Mouse (Mus musculus) kidney, embryonic 15.5 days (tissue): ENCODE measurements around the gene Olig1. TPM values are rescaled to one million over a fixed set of nuclear protein-coding genes. Genes with fewer than 3 reads are reported as not detected.
"Not testable (repeated sequence)": the region's sequence is repeated elsewhere in the genome, so short reads cannot be mapped to it uniquely, and the experiment has no call there.

Experiments
- ATAC-seq: fragments of 200-750 bp; cut with Nextera tagmentation; replicated peaks from 2 replicates; pipeline ENCODE4 v1.8.0; 2017; ENCODE audit warnings: moderate TSS enrichment; ENCODE audit not compliant: low FRiP score
- H3K27ac ChIP-seq: fragments of 300-500 bp; sonication (generic); 2 replicates; pipeline ENCODE4 v1.5.1; 2015; ENCODE audit warnings: mild to moderate bottlenecking, inconsistent platforms
- H3K27me3 ChIP-seq: fragments of 300-500 bp; sonication (generic); 2 replicates; pipeline ENCODE4 v1.6.1; 2015; ENCODE audit warnings: inconsistent platforms
- H3K36me3 ChIP-seq: fragments of 300-500 bp; sonication (generic); 2 replicates; pipeline ENCODE4 v1.6.1; 2015; ENCODE audit warnings: inconsistent platforms
- H3K4me1 ChIP-seq: fragments of 300-500 bp; sonication (generic); 2 replicates; pipeline ENCODE4 v1.6.1; 2015; ENCODE audit warnings: inconsistent platforms
- H3K4me2 ChIP-seq: fragments of 300-500 bp; sonication (generic); 2 replicates; pipeline ENCODE4 v1.6.1; 2015; ENCODE audit warnings: moderate library complexity, mild to moderate bottlenecking, inconsistent platforms
- H3K4me3 ChIP-seq: fragments of 300-500 bp; sonication (generic); replicated peaks from 2 replicates; pipeline ENCODE4 v1.5.1; 2015; ENCODE audit warnings: mild to moderate bottlenecking, inconsistent platforms
- H3K9ac ChIP-seq: fragments of 300-500 bp; sonication (generic); 2 replicates; pipeline ENCODE4 v1.6.1; 2015; ENCODE audit warnings: mild to moderate bottlenecking, inconsistent platforms
- H3K9me3 ChIP-seq: fragments of 300-500 bp; sonication (generic); replicated peaks from 2 replicates; pipeline ENCODE4 v1.6.1; 2016; ENCODE audit warnings: inconsistent platforms
- WGBS: fragments of 180-500 bp; shearing (Covaris S2); methylation state at CpG from one replicate; pipeline ENCODE4 v1.1.7; 2015; ENCODE audit warnings: mixed read lengths; 5-methylcytosine and 5-hydroxymethylcytosine counted together
- polyA plus RNA-seq: library from polyadenylated mRNA; unstranded; fragments of >200 nt; fragmentation: Nextera tagmentation; extraction: Ambion mirVana; gene quantifications from 2 replicates; pipeline ENCODE4 v1.2.1, GENCODE M21; 2015

The Olig1 gene
- polyA plus RNA-seq, 1 experiment from 2014 or later: 0.09 TPM

DNA sequence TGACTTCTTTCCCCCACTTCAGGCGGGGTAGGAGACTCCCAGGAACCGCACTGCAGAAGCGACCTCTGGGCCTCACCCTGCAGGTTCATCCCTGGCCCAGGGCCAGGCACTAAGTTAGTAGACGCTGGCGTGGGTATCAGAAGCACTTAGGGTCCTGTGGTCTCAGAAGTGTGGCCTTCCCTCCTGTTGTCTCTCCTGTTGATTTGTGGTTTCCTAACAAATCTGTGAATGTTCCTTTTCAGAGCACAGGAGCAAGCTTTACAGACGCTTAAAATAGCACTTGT, 41.9 kb upstream of the Olig1 start:
- no peak for ATAC-seq
- Histone ChIP-seq H3K9ac (no peak overlapping the region), H3K27me3 (peaks cover 100% of the 10 kb centered on the region), H3K4me2 (no peak overlapping the region), H3K36me3 (no peaks in the 10 kb centered on the region), H3K4me3 (no peak overlapping the region), H3K27ac (no peak overlapping the region), H3K9me3 (no peaks in the 10 kb centered on the region), H3K4me1 (peaks cover 31% of the 10 kb centered on the region)
- WGBS: under 1% methylated on average over 6 of the region's 6 CpGs

DNA sequence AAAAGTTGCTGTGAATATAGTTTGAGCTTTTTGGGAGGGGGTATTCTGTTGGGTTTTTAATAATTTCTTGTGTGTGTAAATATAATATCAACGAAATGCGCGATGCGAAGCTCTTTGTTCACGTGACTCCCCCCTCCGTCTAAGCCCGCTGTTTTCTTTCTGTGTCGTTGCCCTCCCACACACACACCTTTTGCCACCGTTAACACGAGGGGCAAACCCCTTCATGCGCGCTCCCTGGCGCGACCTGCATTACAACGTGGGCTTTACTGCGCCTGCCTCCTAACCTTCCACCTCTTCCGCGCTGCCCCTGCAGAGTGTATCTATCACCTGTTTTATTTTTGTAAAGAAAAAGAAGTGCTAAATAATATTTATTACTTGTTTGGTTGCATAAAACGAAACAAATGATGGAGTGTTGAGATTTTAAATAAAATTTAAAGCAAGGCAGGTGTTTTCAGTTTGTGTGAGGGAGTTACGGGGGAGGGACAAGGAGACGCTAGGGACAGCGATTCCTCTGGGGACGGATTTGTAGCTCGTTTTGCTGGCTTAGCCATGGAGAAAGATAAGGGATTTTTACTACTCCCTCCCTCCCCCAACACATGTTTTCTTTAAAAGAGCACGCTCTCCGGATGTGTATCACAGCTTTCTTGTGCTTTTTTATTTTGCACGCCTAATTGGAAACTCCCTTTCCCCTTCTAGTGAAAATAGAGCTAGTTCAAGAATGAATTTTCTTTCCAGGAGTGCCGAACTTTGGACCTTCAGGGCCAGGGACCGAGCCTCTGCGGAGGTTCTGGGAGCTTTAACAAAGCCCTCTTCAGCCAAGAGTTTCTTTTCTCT, 41.1 kb upstream of the Olig1 start:
- 1% methylated on average over 30 of the region's 30 CpGs for WGBS

DNA sequence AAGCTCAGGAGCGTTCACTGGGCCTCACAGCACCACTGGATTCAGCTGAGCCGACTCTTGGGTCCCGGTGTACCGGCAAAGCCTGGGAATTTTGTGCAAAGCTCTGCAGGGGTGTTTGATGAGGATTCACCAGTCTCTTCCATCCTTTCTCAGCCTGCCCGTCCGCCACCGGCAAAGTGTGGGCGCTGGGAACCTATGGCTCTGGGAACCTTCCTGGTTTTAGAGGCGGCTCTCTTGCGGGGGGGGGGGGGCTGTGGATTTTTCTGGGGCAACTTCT, 40.6 kb upstream of the Olig1 start:
- Histone ChIP-seq H3K4me3 (no peak overlapping the region), H3K4me1 (peaks cover 24% of the 10 kb centered on the region), H3K27me3 (peaks cover 100% of the 10 kb centered on the region), H3K4me2 (no peak overlapping the region), H3K9me3 (no peaks in the 10 kb centered on the region), H3K27ac (no peak overlapping the region), H3K36me3 (no peaks in the 10 kb centered on the region), H3K9ac (no peak overlapping the region)
- WGBS: 2% methylated on average over 10 of the region's 10 CpGs
- no peak for ATAC-seq

More for the DNA sequence above, 41.1 kb upstream of the Olig1 start:
- no peaks in the 10 kb centered on the region for H3K9me3 ChIP-seq
- H3K36me3 ChIP-seq: no peaks in the 10 kb centered on the region
- no peak overlapping the region for H3K4me2 ChIP-seq
- H3K4me1 ChIP-seq: peaks cover 24% of the 10 kb centered on the region
- H3K4me3 ChIP-seq: no peak overlapping the region
- H3K27ac ChIP-seq: no peak overlapping the region
- H3K9ac ChIP-seq: no peak overlapping the region
- peaks cover 100% of the 10 kb centered on the region for H3K27me3 ChIP-seq
- no peak for ATAC-seq

DNA sequence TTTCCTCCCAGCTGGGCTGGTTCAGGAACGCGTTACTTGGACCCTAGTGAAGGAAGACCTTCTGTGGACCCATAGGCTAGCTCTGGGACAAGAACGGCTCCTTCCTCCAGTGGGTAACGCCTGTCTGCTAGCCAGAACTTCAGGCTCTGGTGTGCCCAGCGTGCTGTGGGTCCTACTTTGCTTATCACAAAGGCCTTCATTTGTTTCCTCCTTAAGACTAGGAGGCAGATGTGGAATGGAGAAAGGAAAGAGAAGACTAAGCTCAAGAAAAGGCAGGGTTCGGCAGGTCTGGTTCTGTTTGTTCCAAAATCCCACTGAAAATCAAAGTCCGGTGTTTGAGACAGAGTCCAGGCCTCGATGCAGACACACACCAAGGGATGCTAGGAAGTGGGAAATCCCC, 39.9 kb upstream of the Olig1 start:
- peaks cover 100% of the 10 kb centered on the region for H3K27me3 ChIP-seq
- H3K9me3 ChIP-seq: no peaks in the 10 kb centered on the region
- H3K27ac ChIP-seq: no peak overlapping the region
- no peaks in the 10 kb centered on the region for H3K36me3 ChIP-seq
- no peak for ATAC-seq
- no peak overlapping the region for H3K4me2 ChIP-seq
- 3% methylated on average over 8 of the region's 8 CpGs for WGBS
- H3K4me1 ChIP-seq: peaks cover 23% of the 10 kb centered on the region
- H3K9ac ChIP-seq: no peak overlapping the region
- no peak overlapping the region for H3K4me3 ChIP-seq

DNA sequence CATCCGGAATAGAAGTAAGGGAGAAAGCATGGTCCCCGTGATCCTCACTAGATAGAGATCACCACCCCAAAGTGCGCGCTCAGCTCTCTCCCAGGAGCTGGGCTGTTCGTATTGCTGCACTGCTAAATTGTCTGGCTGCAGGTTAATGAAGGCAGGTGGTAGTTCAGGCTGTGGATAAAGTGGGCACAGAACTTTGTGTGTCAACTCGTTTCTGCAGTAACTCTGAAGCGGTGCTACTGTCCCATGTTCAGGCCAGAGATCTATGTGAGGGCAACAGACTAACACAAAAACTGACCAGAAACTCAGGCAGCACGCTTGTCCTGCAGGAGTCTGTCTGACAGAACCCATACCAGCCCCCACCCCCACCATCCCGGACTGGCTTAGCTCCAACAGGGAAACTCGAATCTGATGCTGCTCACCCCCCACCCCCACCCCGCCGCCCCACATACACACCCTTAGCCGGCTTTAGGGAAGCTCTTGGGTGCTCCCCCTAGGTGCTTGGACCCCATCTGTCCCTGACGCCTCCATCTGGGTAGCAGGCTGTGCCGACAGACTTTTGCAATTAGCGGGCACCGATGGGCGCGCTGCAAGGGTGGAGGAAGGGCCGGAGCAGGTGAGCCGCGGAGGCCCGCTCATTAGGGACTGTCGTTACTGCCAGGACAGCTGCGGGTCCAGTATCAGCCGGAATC, 37.6 kb upstream of the Olig1 start:
- 1% methylated on average over 26 of the region's 26 CpGs for WGBS
- ATAC-seq: no peak
- H3K4me3 ChIP-seq: no peak overlapping the region
- H3K4me2 ChIP-seq: no peak overlapping the region
- peaks cover 100% of the 10 kb centered on the region for H3K27me3 ChIP-seq
- H3K4me1 ChIP-seq: peaks cover 4% of the 10 kb centered on the region
- H3K9ac ChIP-seq: no peak overlapping the region
- H3K9me3 ChIP-seq: no peaks in the 10 kb centered on the region
- H3K36me3 ChIP-seq: no peaks in the 10 kb centered on the region
- no peak overlapping the region for H3K27ac ChIP-seq

DNA sequence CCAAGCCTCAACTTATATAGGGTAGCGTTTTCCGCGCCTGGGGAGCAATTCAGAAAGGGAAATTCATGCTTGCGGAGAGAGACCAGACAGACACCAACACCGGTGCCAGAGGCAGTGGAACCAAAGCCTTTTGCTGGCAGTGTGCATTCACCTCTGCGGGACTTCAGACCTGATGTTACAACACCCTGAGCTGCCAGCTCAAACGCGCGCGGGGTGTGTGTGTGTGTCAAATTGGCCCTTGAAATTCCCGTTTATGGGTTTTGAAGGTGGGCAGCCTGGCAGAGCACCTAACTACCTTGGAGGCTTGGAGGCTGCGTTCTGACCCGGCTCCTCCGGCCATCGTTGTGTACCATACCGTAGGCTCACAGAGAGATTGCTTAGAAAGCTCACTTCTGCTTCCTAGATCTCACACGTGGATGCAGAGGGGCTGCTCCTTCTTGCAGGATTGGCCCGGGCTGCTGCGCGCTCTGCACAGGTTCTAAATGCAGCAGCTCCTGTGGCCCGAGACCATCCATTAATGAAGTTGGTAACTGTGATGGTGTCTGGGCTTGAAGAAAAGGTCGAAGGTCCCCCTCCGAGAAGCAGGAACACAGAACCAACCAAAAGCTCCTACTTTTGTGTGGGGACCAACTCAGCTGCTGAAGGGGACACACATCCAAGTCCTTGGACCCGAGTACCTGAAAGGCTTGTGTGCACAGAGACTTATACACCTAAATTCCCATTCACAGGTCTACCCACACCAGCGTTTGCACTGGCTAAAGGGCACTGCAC, 36.9 kb upstream of the Olig1 start:
- no peaks in the 10 kb centered on the region; the same call in 1 of the 2 replicates for H3K4me1 ChIP-seq
- H3K27ac ChIP-seq: no peak overlapping the region
- no peak overlapping the region for H3K4me2 ChIP-seq
- ATAC-seq: no peak
- WGBS: 1% methylated on average over 25 of the region's 25 CpGs
- H3K4me3 ChIP-seq: no peak overlapping the region
- H3K9me3 ChIP-seq: no peaks in the 10 kb centered on the region
- H3K27me3 ChIP-seq: peaks cover 100% of the 10 kb centered on the region
- no peaks in the 10 kb centered on the region for H3K36me3 ChIP-seq
- H3K9ac ChIP-seq: no peak overlapping the region

DNA sequence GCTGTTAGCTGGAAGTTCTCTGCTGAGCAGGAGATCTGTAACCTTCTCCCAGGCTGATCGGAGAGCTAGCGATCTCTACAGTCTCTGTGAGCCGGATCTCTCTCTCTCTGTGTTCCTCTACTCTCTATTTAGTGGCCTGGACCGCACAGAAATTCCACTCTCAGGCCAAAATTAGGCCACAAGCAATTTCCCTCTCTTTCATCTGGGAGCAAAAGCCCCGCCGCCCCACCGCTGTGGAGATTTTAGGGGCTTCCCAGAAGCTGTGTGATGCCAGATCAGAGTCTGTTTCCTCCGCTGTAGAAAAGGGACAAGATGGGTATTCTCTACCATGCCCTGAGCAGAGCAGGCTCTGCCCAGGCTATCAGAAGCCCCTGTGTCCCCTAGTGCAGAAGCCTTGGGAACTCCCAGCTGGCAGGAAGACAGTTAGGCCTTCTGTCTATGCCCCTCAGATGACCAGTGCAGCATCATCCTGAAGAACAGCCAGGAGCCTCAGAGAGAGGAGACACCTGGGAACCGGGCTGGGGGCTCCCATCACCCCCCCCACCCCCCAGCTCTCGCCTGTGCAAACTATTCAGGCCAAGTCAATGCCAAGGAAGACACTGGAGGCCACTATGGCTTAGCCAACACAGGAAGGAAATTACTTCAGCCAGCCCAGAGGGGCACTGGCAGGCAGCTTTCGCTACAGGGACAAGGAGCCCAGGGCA, 36.2 kb upstream of the Olig1 start:
- Histone ChIP-seq H3K9ac (no peak overlapping the region), H3K36me3 (no peaks in the 10 kb centered on the region), H3K4me2 (no peak overlapping the region), H3K27me3 (peaks cover 100% of the 10 kb centered on the region), H3K27ac (no peak overlapping the region), H3K9me3 (no peaks in the 10 kb centered on the region), H3K4me1 (no peaks in the 10 kb centered on the region; the same call in 1 of the 2 replicates), H3K4me3 (no peak overlapping the region)
- ATAC-seq: no peak
- WGBS: 11% methylated on average over 11 of the region's 11 CpGs

DNA sequence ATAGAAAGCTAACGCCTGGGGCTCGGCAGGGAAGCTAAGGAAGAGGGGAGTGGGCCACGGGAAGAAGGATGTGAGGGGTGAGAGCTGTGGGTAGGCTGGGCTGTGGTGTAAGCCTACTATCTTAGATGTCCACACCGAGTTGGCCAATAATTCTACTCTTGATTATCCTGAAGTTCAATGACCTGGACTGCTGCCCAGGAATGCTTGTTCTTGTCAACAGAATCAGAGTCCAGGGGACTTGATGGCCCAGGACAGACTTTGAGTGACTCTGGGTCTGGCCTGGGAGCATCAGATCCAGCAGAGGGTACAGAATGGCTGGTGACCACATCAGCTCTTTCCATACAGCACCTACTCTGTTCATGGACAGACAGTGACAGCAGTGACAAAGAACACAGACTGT, 30.5 kb upstream of the Olig1 start:
- no peak for ATAC-seq
- WGBS: 65% methylated on average over 4 of the region's 4 CpGs
- H3K4me3 ChIP-seq: no peak overlapping the region
- H3K27me3 ChIP-seq: peaks cover 94% of the 10 kb centered on the region
- no peak overlapping the region for H3K4me2 ChIP-seq
- H3K27ac ChIP-seq: no peak overlapping the region
- no peaks in the 10 kb centered on the region for H3K4me1 ChIP-seq
- no peaks in the 10 kb centered on the region for H3K36me3 ChIP-seq
- H3K9ac ChIP-seq: no peak overlapping the region
- no peaks in the 10 kb centered on the region for H3K9me3 ChIP-seq

DNA sequence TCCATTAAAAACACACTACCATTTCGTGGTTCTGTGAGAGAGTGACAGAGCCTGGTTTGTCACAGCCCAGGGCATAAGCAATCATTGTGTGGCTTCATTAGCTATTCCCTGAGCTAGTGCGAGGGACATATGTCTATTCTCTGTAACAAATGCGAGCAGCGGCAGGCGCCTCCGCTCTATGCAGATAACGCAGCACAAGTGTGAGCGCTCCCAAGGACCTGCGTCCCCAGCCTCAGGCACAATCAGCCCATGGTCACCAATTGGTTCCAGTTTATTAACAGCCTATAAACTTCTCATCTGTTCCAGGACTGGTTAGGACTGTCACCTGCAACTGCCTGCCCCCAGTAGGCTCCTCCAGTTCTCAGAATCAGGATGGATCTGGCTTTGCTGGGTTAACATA, 23.3 kb upstream of the Olig1 start:
- peaks cover 64% of the 10 kb centered on the region for H3K27me3 ChIP-seq
- no peak for ATAC-seq
- 50% methylated on average over 9 of the region's 9 CpGs for WGBS

DNA sequence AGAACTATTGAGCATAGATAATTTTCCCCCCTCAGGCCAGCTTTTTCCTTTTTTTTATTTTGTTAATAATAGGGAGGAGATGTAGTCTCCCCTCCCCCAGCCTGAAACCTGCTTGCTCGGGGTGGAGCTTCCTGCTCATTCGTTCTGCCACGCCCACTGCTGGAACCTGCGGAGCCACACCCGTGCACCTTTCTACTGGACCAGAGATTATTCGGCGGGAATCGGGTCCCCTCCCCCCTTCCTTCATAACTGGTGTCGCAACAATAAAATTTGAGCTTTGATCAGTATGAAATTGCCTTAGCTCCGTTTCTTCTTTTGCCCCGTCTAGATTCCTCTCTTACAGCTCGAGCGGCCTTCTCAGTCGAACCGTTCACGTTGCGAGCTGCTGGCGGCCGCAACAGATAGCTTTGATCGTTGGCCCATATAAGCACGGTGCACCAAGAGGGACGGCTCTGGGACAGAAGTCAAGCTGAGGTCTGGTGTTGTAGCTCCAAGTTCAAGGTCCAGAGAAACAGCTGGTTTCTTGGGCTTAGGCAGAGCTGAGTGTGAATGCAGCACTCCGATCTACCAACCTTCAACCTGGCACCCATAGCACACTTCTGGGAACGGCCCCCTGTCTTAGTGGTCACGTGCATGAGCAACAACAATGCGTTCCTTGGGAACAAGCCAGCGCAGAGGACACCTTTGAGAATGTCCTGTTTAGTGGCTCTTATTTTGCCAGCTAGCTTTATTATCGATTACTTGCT, 14.0 kb upstream of the Olig1 start:
- peak overlapping the region; percentile 39 for H3K4me2 ChIP-seq
- H3K4me3 ChIP-seq, H3K27ac ChIP-seq, H3K9me3 ChIP-seq, ATAC-seq, H3K36me3 ChIP-seq, H3K9ac ChIP-seq, H3K4me1 ChIP-seq: not testable (repeated sequence)
- WGBS: 10% methylated on average over 21 of the region's 28 CpGs
- peaks cover 49% of the 10 kb centered on the region for H3K27me3 ChIP-seq

More for the DNA sequence above, 23.3 kb upstream of the Olig1 start:
- Histone ChIP-seq H3K9me3 (no peaks in the 10 kb centered on the region), H3K36me3 (no peaks in the 10 kb centered on the region), H3K4me2 (no peak overlapping the region), H3K4me1 (no peaks in the 10 kb centered on the region), H3K4me3 (no peak overlapping the region), H3K9ac (no peak overlapping the region), H3K27ac (no peak overlapping the region)

DNA sequence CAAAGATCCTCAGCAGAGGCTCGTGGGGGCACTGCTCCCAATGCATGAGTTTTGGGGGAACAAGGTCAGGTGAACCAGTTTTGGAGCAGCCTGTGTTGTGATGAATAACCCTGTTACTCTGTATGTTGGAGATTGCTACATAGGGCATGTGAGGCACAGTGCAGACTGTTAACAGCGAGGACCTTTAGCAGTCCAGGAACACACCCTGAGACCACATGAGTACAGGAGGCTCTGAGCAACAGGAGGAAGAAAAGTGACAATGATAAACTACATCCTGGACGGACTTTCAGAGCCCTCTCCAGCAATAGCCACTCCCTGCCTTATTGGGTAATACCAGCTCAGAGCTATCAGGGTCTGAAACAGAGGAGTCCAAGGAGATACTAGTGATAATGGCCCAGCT, 10.6 kb upstream of the Olig1 start:
- no peaks in the 10 kb centered on the region for H3K9me3 ChIP-seq
- H3K9ac ChIP-seq: no peak overlapping the region
- 0 out of 2 replicates have a peak, but pooled peaks cover 2% of the 10 kb centered on the region for H3K4me1 ChIP-seq
- H3K27ac ChIP-seq: no peak overlapping the region
- H3K4me3 ChIP-seq: no peak overlapping the region
- H3K27me3 ChIP-seq: peaks cover 83% of the 10 kb centered on the region
- no peaks in the 10 kb centered on the region for H3K36me3 ChIP-seq
- WGBS: 50% methylated on average over 3 of the region's 3 CpGs
- no peak for ATAC-seq
- H3K4me2 ChIP-seq: no peak overlapping the region
